Mouse (Mus musculus) 3T3-L1 (cell line): ENCODE results near the gene Srpk3.

Experiments used
- DNase-seq: peaks from one replicate; pipeline ENCODE4 v3.0.0-alpha.2; 2015; ENCODE audit warnings: low read depth, low spot score

The Srpk3 gene

GRCm38 (mm10) chrX:73798502-73798901, 24.3 kb downstream of the Srpk3 start:
- DNase-seq = peak; percentile 73

- DNase-seq = no peak
Measured at GRCm38 (mm10) chrX:73805814-73806213, 31.6 kb downstream of the Srpk3 start.

DNA sequence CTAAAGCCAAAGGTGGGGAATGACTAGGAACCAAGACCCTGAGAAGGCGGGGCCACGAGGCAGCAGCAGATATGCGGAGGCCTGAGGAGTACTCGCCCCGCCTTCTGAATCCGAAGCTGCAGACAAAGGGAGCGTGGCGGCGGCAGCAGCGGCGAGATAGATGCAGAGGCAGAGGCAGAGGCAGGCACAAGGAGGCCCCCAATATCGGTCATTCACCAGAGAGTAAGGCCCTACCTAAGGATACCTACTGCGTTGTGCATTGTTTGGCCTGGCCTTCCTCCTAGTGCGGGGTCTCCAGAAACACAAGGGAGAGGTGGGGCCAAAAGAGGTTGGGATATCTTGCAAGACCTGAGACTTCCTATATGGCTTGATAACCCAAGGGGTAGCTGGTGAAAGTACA, 40.9 kb downstream of the Srpk3 start:
- DNase-seq = no peak

DNA sequence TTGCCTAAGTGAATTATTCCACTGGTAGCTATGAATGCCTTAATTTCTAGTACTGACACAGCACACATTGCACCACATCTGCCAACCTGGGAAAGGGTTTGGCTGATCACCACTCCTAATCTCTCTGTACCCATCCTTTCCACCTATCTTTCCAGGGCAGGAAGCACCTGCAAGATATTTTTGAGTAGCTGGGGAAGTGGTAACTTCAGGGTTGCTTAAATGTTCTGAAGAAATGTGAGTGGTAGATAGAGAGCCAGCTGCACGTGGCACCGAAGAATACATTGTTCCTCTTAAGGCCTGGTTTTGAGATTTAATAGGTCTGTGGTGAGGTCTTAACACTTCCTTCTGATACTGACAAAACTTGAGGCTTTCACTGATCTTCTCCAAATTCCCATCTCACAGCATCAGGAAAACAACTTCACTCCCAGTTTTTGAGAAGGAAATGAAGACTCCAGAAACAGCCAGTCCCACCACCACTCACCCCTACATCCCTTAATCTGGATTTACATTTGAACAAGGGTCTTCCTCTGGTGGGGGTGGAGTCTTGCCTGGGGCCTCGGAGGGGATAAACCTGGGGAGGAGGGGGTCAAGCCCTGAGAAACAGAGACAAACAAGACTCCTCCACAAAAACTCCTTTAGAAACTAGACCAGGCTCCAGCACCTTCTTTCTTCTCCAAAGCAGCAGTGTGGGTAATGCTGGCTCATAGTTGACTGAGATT, 42.5 kb downstream of the Srpk3 start:
- no peak for DNase-seq

DNA sequence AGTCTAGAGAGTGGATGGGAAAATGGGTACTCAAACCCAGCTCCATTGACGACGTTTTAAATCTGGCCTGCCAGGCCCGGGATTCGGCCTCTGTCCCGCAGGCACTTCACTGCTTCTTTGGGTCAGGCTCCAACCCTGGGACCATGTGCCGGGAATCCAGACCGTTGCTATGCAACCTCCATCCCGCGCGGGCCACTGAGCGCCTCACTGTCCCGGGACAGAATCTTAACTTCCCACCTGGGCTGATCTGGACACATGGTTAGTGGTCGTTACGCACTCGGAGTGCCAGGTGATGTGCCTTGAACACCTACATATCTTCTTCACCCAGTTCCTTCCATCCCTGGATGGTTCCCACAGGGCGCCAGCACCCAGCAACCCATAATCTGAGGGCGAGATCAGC, 49.5 kb downstream of the Srpk3 start:
- no peak for DNase-seq

DNA sequence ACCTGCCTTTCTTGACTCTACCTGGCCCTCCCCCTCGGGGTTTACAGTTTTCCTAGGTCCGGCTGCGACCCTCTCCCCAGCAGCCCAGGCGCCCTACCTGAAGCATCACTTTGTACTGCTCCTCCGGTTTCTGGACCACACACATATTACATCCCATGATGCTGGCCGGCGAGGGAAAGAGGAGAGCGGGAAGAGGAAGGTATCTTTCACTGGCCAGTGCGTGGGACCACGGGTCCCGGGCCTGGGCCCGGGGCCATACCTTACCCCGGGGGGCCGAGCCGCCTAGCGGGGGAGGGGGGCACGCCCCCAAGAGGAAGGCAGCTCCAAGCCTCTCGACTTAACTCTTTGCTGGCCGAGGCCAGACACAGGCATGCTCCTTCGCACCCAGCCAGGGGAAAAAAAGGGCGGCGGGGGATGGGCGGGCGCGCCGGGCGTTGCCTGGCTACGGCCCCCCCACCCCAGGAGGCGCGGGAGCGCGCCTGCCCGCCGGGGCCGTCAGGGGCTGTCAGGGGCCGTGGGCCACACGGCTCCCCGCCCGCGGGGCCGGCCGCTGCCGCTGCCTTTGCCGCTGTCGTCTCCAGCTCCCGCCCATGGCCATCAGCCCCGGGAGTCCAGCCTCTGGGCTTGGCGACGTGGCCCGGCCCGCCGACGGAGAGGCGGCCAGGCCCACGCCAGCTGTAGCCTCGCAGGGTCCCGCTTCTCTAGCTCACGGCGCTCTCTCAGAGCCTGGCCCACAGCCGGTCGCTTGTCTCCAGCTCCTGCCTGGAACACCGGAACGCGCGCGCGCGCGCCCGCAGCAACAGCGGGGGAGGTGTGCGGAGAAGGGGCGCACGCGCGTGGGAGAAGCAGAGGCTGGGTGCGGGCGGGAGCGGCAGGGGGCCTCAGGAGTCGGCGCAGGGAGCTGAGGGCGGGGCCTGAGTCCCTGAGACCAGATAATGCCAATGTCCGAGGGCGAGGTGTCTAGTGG, 50.3 kb downstream of the Srpk3 start, which contains the start of gene Pdzd4:
Pdzd4 (minus strand) TSS at position 785 of the 967 bp plus-strand sequence.
- peak; percentile 50 for DNase-seq
